Mouse (Mus musculus) kidney, postnatal 0 days (tissue): ENCODE measurements at regions not wholly inside any gene's neighbourhood (a gene's known extent, or its start where the extent isn't known, plus 50 kb on each side); places are given as distances from the start of the nearest gene placed in this dataset.

Experiments used
- ATAC-seq: fragments of 200-750 bp; cut with Nextera tagmentation; replicated peaks from 2 replicates; pipeline ENCODE4 v1.8.0; 2017; ENCODE audit warnings: low read depth, moderate number of reproducible peaks, moderate TSS enrichment, moderate library complexity; ENCODE audit not compliant: low FRiP score
- DNase-seq: peaks from one replicate; pipeline ENCODE4 v3.0.0-alpha.2; 2016; ENCODE audit warnings: low spot score
- H3K27ac ChIP-seq: fragments of 300-500 bp; sonication (generic); 2 replicates; pipeline ENCODE4 v1.5.1; 2014; ENCODE audit warnings: mild to moderate bottlenecking
- H3K27me3 ChIP-seq: fragments of 300-500 bp; sonication (generic); 2 replicates; pipeline ENCODE4 v1.6.1; 2014; ENCODE audit warnings: low read length, mixed read lengths; ENCODE audit not compliant: insufficient read depth
- H3K36me3 ChIP-seq: fragments of 300-500 bp; sonication (generic); 2 replicates; pipeline ENCODE4 v1.6.1; 2014; ENCODE audit warnings: low read length, mixed read lengths; ENCODE audit not compliant: insufficient read depth
- H3K4me1 ChIP-seq: fragments of 300-500 bp; sonication (generic); replicated peaks from 2 replicates; pipeline ENCODE4 v1.6.1; 2014; ENCODE audit warnings: antibody characterized with exemption, low read length, mixed read lengths; ENCODE audit not compliant: insufficient read depth
- H3K4me2 ChIP-seq: fragments of 300-500 bp; sonication (generic); 2 replicates; pipeline ENCODE4 v1.6.1; 2014; ENCODE audit warnings: mild to moderate bottlenecking, low read length, moderate library complexity, mixed read lengths
- H3K4me3 ChIP-seq: fragments of 300-500 bp; sonication (generic); replicated peaks from 2 replicates; pipeline ENCODE4 v1.5.1; 2014; ENCODE audit warnings: low read depth, low read length
- H3K9ac ChIP-seq: fragments of 300-500 bp; sonication (generic); 2 replicates; pipeline ENCODE4 v1.6.1; 2014; ENCODE audit warnings: low read depth, low read length
- H3K9me3 ChIP-seq: fragments of 300-500 bp; sonication (generic); replicated peaks from 2 replicates; pipeline ENCODE4 v1.6.1; 2016; ENCODE audit warnings: low read length, inconsistent platforms, mixed read lengths
- CTCF ChIP-seq: IDR thresholded peaks from 2 replicates; pipeline ENCODE4 v1.5.1; 2016; ENCODE audit warnings: antibody characterized with exemption, low read depth, mild to moderate bottlenecking, moderate library complexity
- WGBS: fragments of 180-500 bp; shearing (Covaris S2); extraction: QIAGEN DNeasy Blood & Tissue Kit; methylation state at CpG from one replicate; pipeline ENCODE4 v1.1.7; 2014; 5-methylcytosine and 5-hydroxymethylcytosine counted together

DNA sequence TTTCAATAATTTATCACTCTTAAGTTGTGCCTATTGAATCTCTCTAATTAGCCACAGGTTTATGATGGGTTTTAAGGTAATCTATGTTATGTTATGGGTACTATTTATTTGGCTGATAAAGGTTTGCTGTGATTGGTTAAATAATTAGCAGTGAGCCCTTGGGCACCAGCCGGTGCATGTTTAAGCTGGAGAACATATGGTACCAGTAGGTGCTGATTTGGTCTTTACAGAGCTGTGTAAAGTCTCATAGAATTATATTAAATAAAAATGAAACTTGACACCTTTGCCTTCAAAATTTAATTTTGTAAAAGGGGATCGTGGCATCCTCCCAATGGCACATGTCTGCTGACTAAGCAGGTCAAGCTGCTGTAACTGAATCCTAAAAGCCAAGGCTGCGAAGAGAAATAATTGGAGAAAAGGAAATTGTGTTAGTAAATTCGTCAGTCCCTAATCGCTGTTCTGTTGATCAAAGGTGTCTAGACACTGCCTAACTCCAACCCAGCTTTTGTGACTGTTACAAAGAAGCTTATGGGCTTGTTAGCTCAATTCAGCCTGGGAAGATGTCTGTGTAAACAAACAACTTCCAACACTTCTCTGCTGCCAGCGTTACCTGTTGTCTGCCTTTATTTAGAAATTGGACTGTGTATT, 2234.6 kb downstream of the 4930444P10Rik start:
- no peak overlapping the region for H3K4me2 ChIP-seq
- no peaks in the 10 kb centered on the region for H3K36me3 ChIP-seq
- H3K9me3 ChIP-seq, result no peaks in the 10 kb centered on the region
- no peak for TF ChIP-seq CTCF
- H3K9ac ChIP-seq, result no peak overlapping the region
- WGBS, result 32% methylated on average over 6 of the region's 6 CpGs
- DNase-seq (no peak), ATAC-seq (no peak)
- H3K4me1 ChIP-seq, result no peaks in the 10 kb centered on the region
- no peak overlapping the region for H3K27ac ChIP-seq
- H3K27me3 ChIP-seq, result no peaks in the 10 kb centered on the region
- H3K4me3 ChIP-seq, result no peak overlapping the region

GRCm38 (mm10) chr1:13856998-13857397, 2236.1 kb downstream of the 4930444P10Rik start:
- TF ChIP-seq CTCF, result no peak

DNA sequence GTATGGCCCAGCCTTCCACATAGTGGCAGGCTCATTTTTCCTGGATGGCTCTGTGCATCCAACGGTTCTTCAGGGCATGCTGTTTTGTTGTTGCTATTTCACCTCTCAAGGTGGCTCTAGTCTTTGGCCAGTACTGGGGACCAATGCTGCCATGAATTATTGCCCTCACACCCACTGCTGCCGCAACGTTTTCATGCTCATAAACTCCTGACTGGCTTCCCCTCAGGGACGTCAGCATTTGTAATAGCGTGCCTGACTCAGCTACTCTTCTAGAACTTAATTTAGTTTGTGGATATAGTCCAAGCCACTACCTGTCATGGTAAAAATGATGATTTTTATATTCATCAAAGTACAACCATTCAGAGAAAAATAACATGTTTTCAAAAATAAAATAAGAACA, 2242.0 kb downstream of the 4930444P10Rik start:
- DNase-seq, result no peak
- ATAC-seq, result no peak
- no peaks in the 10 kb centered on the region for H3K27me3 ChIP-seq
- no peak overlapping the region for H3K27ac ChIP-seq
- H3K9ac ChIP-seq, result no peak overlapping the region
- 36% methylated on average over 5 of the region's 5 CpGs for WGBS
- no peak overlapping the region for H3K4me3 ChIP-seq
- no peak overlapping the region for H3K4me2 ChIP-seq
- H3K9me3 ChIP-seq, result no peaks in the 10 kb centered on the region
- no peak for TF ChIP-seq CTCF
- H3K36me3 ChIP-seq, result no peaks in the 10 kb centered on the region
- H3K4me1 ChIP-seq, result no peaks in the 10 kb centered on the region

More at GRCm38 (mm10) chr1:13856998-13857397, 2236.1 kb downstream of the 4930444P10Rik start:
- H3K36me3 ChIP-seq, result no peaks in the 10 kb centered on the region
- ATAC-seq, result no peak
- H3K27me3 ChIP-seq, result no peaks in the 10 kb centered on the region
- no peak overlapping the region for H3K4me2 ChIP-seq
- 69% methylated on average over 2 of the region's 2 CpGs for WGBS
- no peak overlapping the region for H3K9ac ChIP-seq
- H3K27ac ChIP-seq, result no peak overlapping the region
- H3K4me1 ChIP-seq, result no peaks in the 10 kb centered on the region
- no peaks in the 10 kb centered on the region for H3K9me3 ChIP-seq
- no peak overlapping the region for H3K4me3 ChIP-seq
- DNase-seq, result no peak

DNA sequence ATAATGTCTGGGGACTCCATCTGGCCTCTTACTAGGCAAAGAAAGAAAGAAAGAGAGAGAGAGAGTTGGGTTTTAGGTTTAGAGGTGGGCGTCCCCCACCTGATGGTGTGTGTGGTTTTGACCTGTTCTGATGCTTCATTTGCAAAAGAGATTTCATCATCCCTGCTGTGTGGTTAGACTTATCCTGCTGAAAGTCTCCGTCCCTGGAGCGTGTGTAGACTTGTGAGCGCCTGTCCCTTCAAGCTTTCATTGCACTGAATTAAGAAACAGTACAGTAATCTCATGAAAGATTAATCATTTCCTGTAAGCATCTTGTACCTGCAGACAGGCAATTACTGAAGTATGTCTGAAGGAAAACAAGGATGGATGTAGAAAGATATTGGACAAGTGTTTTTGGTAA, 2244.1 kb downstream of the 4930444P10Rik start:
- H3K4me3 ChIP-seq, result no peak overlapping the region
- ATAC-seq (no peak), DNase-seq (no peak)
- no peaks in the 10 kb centered on the region for H3K4me1 ChIP-seq
- TF ChIP-seq CTCF, result no peak
- 50% methylated on average over 4 of the region's 4 CpGs for WGBS
- H3K27ac ChIP-seq, result no peak overlapping the region
- no peaks in the 10 kb centered on the region for H3K9me3 ChIP-seq
- H3K4me2 ChIP-seq, result no peak overlapping the region
- H3K9ac ChIP-seq, result no peak overlapping the region
- H3K36me3 ChIP-seq, result no peaks in the 10 kb centered on the region
- H3K27me3 ChIP-seq, result no peaks in the 10 kb centered on the region

DNA sequence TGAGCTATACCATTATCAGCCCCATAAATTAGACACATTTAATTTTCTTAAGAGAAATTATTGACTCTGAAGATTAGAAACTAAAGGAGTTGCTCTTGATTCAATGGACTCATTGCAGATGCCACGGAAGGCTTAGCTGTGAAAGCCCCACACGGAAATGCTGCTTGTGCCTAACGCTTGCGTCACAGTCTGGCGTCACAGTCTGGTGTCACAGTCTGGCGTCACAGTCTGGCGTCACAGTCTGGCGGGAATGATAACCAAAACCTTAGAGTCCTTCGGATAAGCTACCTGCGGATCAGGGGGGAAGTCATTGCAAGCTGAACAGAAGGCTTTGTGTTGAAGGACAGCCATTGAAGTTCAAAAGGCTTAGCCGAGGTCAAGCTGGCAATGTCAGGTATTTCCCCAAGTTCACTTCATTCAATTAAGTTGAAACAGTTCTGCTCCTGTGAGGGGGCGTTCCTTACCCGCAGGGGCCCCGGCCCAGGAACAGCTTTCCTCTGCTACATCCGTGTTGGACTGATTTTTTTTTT, 2246.7 kb downstream of the 4930444P10Rik start:
- no peak for TF ChIP-seq CTCF
- no peak overlapping the region for H3K27ac ChIP-seq
- DNase-seq (no peak), ATAC-seq (no peak)
- no peaks in the 10 kb centered on the region for H3K9me3 ChIP-seq
- no peaks in the 10 kb centered on the region for H3K36me3 ChIP-seq
- H3K4me2 ChIP-seq, result no peak overlapping the region
- H3K4me3 ChIP-seq, result no peak overlapping the region
- H3K4me1 ChIP-seq, result no peaks in the 10 kb centered on the region
- no peaks in the 10 kb centered on the region for H3K27me3 ChIP-seq
- H3K9ac ChIP-seq, result no peak overlapping the region
- WGBS, result 69% methylated on average over 15 of the region's 15 CpGs

DNA sequence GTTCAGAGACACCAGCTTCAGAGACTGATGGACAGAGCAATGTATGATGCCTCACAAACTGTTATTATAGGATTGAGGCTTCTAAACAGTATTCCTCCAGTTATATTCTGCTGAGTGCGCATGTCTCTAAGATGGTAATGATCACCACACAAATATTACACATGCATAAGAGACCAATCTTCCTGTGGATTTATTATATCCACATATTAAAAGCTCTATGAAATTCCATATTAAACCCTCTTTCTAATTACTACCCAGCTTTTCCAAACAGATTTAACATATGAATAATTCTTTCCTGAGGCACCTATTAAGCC, 2252.9 kb downstream of the 4930444P10Rik start:
- no peaks in the 10 kb centered on the region for H3K36me3 ChIP-seq
- H3K27me3 ChIP-seq, result no peaks in the 10 kb centered on the region
- no peaks in the 10 kb centered on the region for H3K9me3 ChIP-seq
- ATAC-seq, result no peak
- no peak overlapping the region for H3K9ac ChIP-seq
- no peak overlapping the region for H3K27ac ChIP-seq
- no peak overlapping the region for H3K4me3 ChIP-seq
- no peak for DNase-seq
- H3K4me2 ChIP-seq, result no peak overlapping the region
- no peaks in the 10 kb centered on the region for H3K4me1 ChIP-seq
- no peak for TF ChIP-seq CTCF
- WGBS, result 94% methylated on average over 1 of the region's 1 CpGs
